Mouse (Mus musculus) small intestine, adult 2 months (tissue): ENCODE results near the gene Nedd8. TPM values are rescaled to one million over a fixed set of nuclear protein-coding genes. Genes with fewer than 3 reads are reported as not detected.
A peak's percentile ranks its signal among the peaks of the same experiment; 100 is the strongest.

Experiments
- H3K27ac ChIP-seq: fragments of 200-500 bp; 2 replicates; pipeline ENCODE4 v1.5.1; 2012; ENCODE audit warnings: low read depth, low read length, control low read depth, inconsistent platforms; ENCODE audit not compliant: insufficient read depth
- H3K27me3 ChIP-seq: fragments of 200-500 bp; 2 replicates; pipeline ENCODE4 v1.6.1; 2012; ENCODE audit warnings: mild to moderate bottlenecking, moderate library complexity, low read length, inconsistent platforms; ENCODE audit not compliant: control insufficient read depth, insufficient read depth
- H3K36me3 ChIP-seq: fragments of 200-500 bp; 2 replicates; pipeline ENCODE4 v1.6.1; 2012; ENCODE audit warnings: mild to moderate bottlenecking, low read length, control low read depth, inconsistent platforms; ENCODE audit not compliant: control insufficient read depth, insufficient read depth
- H3K4me1 ChIP-seq: fragments of 200-500 bp; 2 replicates; pipeline ENCODE4 v1.6.1; 2012; ENCODE audit warnings: low read length, inconsistent platforms, mixed read lengths; ENCODE audit not compliant: control insufficient read depth, insufficient read depth, insufficient read length
- H3K4me3 ChIP-seq: fragments of 200-500 bp; 2 replicates; pipeline ENCODE4 v1.5.1; 2012; ENCODE audit warnings: low read depth, mild to moderate bottlenecking, control low read depth, inconsistent platforms, low read length, moderate library complexity
- CTCF ChIP-seq: fragments of 200-500 bp; IDR thresholded peaks from 2 replicates; pipeline ENCODE4 v1.5.1; 2012; ENCODE audit warnings: low read depth, mild to moderate bottlenecking, control low read depth, inconsistent platforms, low read length, moderate library complexity, mixed read lengths; ENCODE audit not compliant: insufficient replicate concordance, insufficient read length; ENCODE audit errors: extremely low read depth
- POLR2A ChIP-seq: fragments of 200-500 bp; IDR thresholded peaks from 2 replicates; pipeline ENCODE4 v1.6.1; 2012; ENCODE audit warnings: low read depth, mild to moderate bottlenecking, control low read depth, inconsistent platforms, low read length, moderate library complexity
- WGBS: fragments of 180-500 bp; shearing (Covaris S2); methylation state at CpG from one replicate; pipeline ENCODE4 v1.1.7; 2018; 5-methylcytosine and 5-hydroxymethylcytosine counted together
- polyA plus RNA-seq: library from polyadenylated mRNA; depleted of rRNA; stranded (reverse); fragments of >200 nt; gene quantifications from 2 replicates; pipeline ENCODE4 v1.2.3, GENCODE M21; 2012

Gene Nedd8
- polyA plus RNA-seq, 1 experiment, result 228 TPM

DNA sequence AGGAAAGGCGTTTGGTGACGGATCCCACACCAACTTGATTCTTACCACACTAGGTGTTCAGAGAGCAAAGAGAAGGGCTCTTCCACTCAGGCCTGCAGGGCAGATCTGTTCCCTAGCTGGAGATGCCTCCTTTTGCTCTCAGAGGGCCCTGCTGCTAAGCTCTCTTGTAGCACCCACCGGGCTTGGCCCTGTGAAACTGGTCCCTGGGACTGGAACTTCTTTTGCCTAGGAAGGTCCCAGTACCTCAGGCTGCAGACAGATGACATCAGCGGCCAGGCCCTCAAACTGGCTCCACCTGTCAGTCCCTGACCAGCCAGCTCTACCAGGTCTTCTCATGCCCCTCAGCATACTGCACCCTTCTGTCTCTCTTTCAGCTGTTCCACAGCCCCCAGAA is 41.8 kb upstream of the Nedd8 start, which contains the start of gene Tgm1:
Gene Tgm1, minus strand, starts transcription at position 198 of the 394 bp plus-strand sequence.
- 0 out of 2 replicates have a peak, but pooled peaks cover 3% of the 10 kb centered on the region for H3K27me3 ChIP-seq
- no peak within 1 kb of the TSS for H3K27ac ChIP-seq
- H3K4me1 ChIP-seq, result peaks cover 10% of the 10 kb centered on the region
- peaks cover 17% of the 10 kb centered on the region for H3K36me3 ChIP-seq
- peak within 1 kb of the TSS; percentile 56 for H3K4me3 ChIP-seq
- TF ChIP-seq CTCF (no peak), POLR2A (no peak)
- 28% methylated on average over 4 of the region's 4 CpGs for WGBS

DNA sequence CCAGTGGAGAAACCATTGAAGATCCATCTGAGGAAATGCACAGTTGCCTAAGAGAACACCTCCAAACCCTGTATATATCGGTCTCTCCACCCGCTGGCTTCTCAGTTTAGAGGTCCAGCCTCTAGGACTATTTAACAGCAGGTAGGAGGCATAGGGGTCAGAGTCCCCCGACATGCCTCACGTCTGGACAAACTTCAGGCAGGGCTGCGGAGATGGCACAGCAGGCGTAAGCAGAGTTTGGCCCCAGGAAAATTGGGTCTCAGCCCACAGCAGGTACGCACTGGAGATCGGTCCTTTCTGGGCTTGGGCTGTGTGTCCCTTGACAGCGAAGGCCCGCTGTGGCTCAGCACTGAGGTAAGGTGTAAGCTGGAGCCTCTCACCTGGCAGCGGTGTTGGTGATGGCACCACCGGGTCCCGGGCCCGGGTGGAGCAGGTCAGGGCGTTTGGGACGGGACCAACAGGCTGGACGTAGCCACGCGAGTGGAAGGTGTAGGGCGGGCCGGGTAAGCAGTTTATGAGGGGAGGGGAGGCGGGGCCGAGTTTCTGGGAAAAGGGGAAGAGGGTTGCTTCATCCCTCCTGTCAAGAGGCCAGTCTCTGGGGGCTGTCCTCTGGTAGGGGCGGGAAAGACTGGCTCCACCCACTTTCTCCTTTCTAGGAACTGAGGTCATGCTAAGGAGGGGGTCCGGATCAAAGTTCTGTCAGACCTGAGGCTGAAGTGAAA is 41.2 kb upstream of the Nedd8 start:
- Histone ChIP-seq H3K27ac (no peak overlapping the region), H3K4me1 (peaks cover 10% of the 10 kb centered on the region), H3K27me3 (0 out of 2 replicates have a peak, but pooled peaks cover 3% of the 10 kb centered on the region), H3K36me3 (peaks cover 14% of the 10 kb centered on the region), H3K4me3 (peak overlapping the region; percentile 56)
- TF ChIP-seq CTCF (no peak), POLR2A (no peak)
- WGBS, result 5% methylated on average over 25 of the region's 25 CpGs

DNA sequence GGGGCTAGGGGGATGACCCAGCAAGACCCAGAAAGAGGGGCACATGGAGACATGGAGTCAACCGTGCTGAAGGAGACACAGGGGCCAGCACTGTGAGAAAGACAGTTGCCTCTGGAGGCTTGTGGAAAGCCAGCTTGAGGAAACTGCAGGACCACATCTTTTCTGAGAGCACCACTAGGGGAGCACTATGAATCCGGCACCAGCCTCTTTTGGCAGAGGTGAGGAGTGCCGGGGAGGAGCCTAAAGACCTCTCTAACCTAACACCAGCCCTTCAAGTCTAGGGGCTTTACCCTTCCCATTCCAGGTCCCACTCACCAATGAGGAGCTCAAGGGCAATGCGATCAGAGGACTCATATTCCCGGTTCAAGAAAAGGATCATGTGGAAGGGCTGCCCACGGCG is 39.9 kb upstream of the Nedd8 start:
- 0 out of 2 replicates have a peak, but pooled peaks cover 3% of the 10 kb centered on the region for H3K27me3 ChIP-seq
- no peak overlapping the region for H3K4me3 ChIP-seq
- H3K4me1 ChIP-seq, result peaks cover 10% of the 10 kb centered on the region
- 86% methylated on average over 7 of the region's 7 CpGs for WGBS
- 0 out of 2 replicates have a peak, but pooled peaks cover 5% of the 10 kb centered on the region for H3K36me3 ChIP-seq
- no peak overlapping the region for H3K27ac ChIP-seq
- TF ChIP-seq POLR2A (no peak), CTCF (no peak)

DNA sequence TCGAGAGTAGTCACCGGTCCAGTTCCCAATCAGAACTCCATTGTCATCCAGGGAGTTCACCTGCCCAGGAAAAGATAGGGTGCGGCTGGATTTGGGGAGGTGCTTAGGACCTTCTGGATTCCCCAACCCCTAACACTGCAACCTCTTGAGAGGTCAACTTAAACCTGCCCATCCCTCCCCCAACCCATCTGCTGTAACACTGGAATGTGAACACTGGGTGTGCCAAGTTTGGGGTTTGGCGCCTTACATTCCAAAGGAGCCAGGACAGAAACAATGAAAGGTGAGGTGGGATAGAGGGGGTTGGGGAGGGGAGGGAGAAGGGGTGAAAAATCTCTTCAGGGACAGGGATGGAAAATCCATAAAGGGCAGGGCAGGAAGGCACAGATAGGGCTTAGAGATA is 37.6 kb upstream of the Nedd8 start:
- no peak overlapping the region for H3K27ac ChIP-seq
- H3K4me3 ChIP-seq, result no peak overlapping the region
- H3K36me3 ChIP-seq, result no peaks in the 10 kb centered on the region
- 0 out of 2 replicates have a peak, but pooled peaks cover 3% of the 10 kb centered on the region for H3K27me3 ChIP-seq
- peaks cover 16% of the 10 kb centered on the region for H3K4me1 ChIP-seq
- TF ChIP-seq POLR2A (no peak), CTCF (no peak)
- WGBS, result 87% methylated on average over 4 of the region's 4 CpGs

DNA sequence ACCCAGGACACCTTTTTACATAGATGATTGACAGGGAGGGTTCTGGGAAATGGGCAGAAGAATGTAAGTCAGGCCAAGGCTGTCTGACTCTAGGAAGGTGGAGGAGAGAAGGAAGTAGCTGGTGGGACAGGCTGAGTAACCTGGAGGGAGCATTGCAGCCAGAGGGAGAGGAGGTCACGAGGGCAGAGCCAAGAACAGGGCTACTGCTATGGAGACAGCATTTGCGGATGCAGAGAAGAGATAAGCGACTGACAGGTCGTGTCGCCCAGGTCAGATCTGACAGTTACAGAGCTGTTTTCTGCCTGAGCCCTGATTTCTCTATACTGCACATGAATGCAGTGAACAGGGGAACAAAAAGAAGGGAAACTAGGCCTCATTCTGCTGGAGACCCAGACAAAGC is 35.5 kb upstream of the Nedd8 start:
- H3K27ac ChIP-seq, result no peak overlapping the region
- TF ChIP-seq POLR2A (no peak), CTCF (no peak)
- peaks cover 5% of the 10 kb centered on the region for H3K4me1 ChIP-seq
- no peaks in the 10 kb centered on the region for H3K36me3 ChIP-seq
- no peak overlapping the region for H3K4me3 ChIP-seq
- H3K27me3 ChIP-seq, result no peaks in the 10 kb centered on the region
- 91% methylated on average over 5 of the region's 5 CpGs for WGBS

DNA sequence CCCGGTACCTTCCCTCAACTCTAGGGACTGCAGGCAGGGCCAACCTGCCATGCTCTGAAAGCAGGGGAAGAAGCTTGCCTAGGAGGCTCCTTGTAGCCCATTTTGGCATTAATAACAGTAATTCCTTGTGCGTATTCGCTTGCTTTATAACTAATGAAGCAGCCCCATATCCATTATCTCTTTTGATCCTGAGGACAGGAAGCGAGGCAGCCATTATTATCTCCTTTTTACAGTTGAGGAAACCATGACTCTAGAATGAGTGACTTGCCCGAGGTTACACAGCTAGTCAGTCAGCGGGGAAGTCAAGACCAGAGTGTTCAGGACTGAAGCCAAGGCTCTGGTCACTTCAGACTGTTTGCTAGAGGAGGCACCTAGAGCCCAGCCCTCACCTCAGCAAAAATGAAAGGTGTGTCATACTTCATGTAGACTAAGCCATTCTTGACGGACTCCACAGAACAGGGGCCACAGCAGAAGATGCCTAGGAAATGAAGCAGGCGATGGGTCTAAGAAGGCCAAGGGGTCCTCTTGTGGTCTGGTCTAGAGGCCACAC is 34.2 kb upstream of the Nedd8 start:
- no peak overlapping the region for H3K27ac ChIP-seq

DNA sequence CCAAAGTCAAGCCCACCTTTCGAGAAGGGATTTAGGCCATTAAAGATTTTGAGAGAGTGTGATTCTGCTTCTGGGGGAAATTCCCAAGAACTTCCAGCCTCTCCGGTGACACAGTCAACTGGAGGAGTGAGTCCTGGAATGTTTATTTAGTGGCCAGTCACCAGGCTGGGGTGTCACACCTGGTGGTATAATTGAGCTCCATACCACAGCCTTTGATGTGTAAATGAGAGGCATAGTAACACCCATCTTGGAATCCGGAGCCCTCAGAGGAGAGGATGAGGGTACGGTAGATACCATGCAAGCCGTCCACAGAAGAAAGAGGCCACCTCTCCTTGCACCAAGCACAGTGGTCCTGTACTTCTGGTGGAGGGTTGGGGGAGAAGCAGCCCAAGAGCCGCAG is 30.8 kb upstream of the Nedd8 start:
- H3K27me3 ChIP-seq, result no peaks in the 10 kb centered on the region
- peaks cover 5% of the 10 kb centered on the region for H3K4me1 ChIP-seq
- H3K4me3 ChIP-seq, result no peak overlapping the region
- H3K36me3 ChIP-seq, result no peaks in the 10 kb centered on the region
- H3K27ac ChIP-seq, result no peak overlapping the region
- WGBS, result 56% methylated on average over 6 of the region's 6 CpGs
- TF ChIP-seq CTCF (no peak), POLR2A (no peak)

More for the DNA sequence above, 34.2 kb upstream of the Nedd8 start:
- Histone ChIP-seq H3K4me3 (no peak overlapping the region), H3K27me3 (no peaks in the 10 kb centered on the region), H3K36me3 (no peaks in the 10 kb centered on the region), H3K4me1 (peaks cover 5% of the 10 kb centered on the region)
- 72% methylated on average over 8 of the region's 8 CpGs for WGBS
- TF ChIP-seq CTCF (no peak), POLR2A (no peak)

DNA sequence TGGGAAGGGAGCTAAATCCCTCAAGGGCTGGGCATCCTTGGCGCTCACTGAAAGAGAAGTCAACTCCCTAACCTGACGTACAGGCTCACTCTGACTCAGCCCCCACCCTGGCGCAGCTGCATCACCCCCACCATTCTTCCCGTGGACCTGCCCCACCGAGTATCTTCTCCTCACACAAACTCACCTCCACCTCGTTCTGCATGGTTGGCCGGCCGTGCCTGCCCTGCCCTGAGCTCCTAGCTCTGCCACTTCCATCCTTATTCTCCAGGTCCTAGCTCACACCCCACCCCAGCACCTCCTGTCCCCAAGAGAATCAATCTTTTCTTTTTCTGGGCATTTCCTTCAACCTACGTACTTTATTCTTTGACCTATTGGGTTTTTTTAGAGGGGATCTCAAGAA is 29.2 kb upstream of the Nedd8 start:
- Histone ChIP-seq H3K27me3 (no peaks in the 10 kb centered on the region), H3K4me3 (no peak overlapping the region), H3K27ac (no peak overlapping the region), H3K36me3 (no peaks in the 10 kb centered on the region), H3K4me1 (peaks cover 5% of the 10 kb centered on the region)
- WGBS, result 72% methylated on average over 9 of the region's 9 CpGs
- TF ChIP-seq CTCF, result no peak
- no peak for TF ChIP-seq POLR2A
